Mouse (Mus musculus) lung, postnatal 0 days (tissue): ENCODE measurements at regions not wholly inside any gene's neighbourhood (a gene's known extent, or its start where the extent isn't known, plus 50 kb on each side); places are given as distances from the start of the nearest gene placed in this dataset.

Experiments used
- CTCF ChIP-seq: IDR thresholded peaks from 2 replicates; pipeline ENCODE4 v1.5.1; 2016; ENCODE audit warnings: antibody characterized with exemption, mild to moderate bottlenecking
- EP300 ChIP-seq: IDR thresholded peaks from 2 replicates; pipeline ENCODE4 v1.6.1; 2016; ENCODE audit warnings: antibody characterized with exemption, mild to moderate bottlenecking, control low read depth

- no peak for TF ChIP-seq CTCF
- TF ChIP-seq EP300 = no peak
These were observed 400.7 kb upstream of the Nr5a2 start for GRCm38 (mm10) chr1:137360688-137361570.
